In the genomic region with DNA sequence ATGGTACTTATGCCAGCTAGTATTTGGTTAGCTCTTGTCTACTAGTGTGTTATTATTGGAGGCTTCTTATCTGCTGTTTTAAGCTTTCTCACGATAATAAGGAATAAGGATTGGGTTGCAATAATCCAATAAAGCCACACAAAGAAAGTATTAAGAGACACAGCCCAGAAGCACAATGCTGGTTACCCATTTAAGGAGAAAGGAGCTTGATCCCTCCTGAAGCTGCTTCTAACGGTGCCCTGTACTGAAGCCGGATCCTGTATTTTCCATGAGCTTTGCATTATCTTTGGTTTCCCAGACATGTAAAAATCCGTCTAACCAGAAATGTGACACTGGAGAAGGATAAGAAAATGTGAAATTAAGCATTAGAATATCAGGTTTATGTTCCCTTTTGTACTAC, we compare ENCODE assay signal across 16 mouse cellular contexts.
"Had no signal": no experiment of that assay in that cellular context is flagged by ENCODE, and none has a peak within 500 bp of the region (broad histone marks: within the 10 kb centered on the region; RNA-seq: fewer than 3 reads in every experiment).

No protein-coding gene starts in this region.

- ATAC-seq: intestine, embryonic 15.5 days had no signal

- H3K4me3 ChIP-seq: intestine, embryonic 15.5 days; kidney, embryonic 15.5 days; left cerebral cortex, adult 2 months; liver, embryonic 13.5 days; myocyte; neural tube, embryonic 13.5 days had no signal

- H3K9ac ChIP-seq: intestine, embryonic 15.5 days; kidney, embryonic 15.5 days; liver, embryonic 13.5 days; neural tube, embryonic 13.5 days had no signal

- DNase-seq: kidney, adult 11 months; kidney, adult 8-10 months; kidney, postnatal 10 days; kidney, postnatal 36 days; layer of hippocampus, postnatal 36 days; liver, embryonic 13.5 days; lung, adult 2 months; lung, postnatal 14 days; lung, postnatal 4 days; thymus, adult 18-20 months; thymus, postnatal 36 days had no signal

- H3K27me3 ChIP-seq: intestine, embryonic 15.5 days; kidney, embryonic 15.5 days; liver, embryonic 13.5 days; neural tube, embryonic 13.5 days had no signal

- H3K9me3 ChIP-seq: intestine, embryonic 15.5 days; kidney, embryonic 15.5 days; liver, embryonic 13.5 days had no signal

- H3K4me2 ChIP-seq: intestine, embryonic 15.5 days; kidney, embryonic 15.5 days; liver, embryonic 13.5 days; neural tube, embryonic 13.5 days had no signal

- H3K4me1 ChIP-seq: intestine, embryonic 15.5 days; kidney, embryonic 15.5 days; liver, embryonic 13.5 days had no signal

- H3K36me3 ChIP-seq: intestine, embryonic 15.5 days; kidney, embryonic 15.5 days; liver, embryonic 13.5 days; neural tube, embryonic 13.5 days had no signal

- H3K27ac ChIP-seq: intestine, embryonic 15.5 days; kidney, embryonic 15.5 days; left cerebral cortex, adult 2 months; liver, embryonic 13.5 days; neural tube, embryonic 13.5 days had no signal
